Mouse (Mus musculus) erythroblast, embryonic 14.5 days (primary cell): ENCODE measurements around the gene Igsf9b. TPM values are rescaled to one million over a fixed set of nuclear protein-coding genes. Genes with fewer than 3 reads are reported as not detected.

Experiments used
- H3K27me3 ChIP-seq: 2 replicates; pipeline ENCODE4 v1.6.1; 2012; ENCODE audit warnings: inconsistent platforms; ENCODE audit not compliant: control insufficient read depth
- H3K36me3 ChIP-seq: 2 replicates; pipeline ENCODE4 v1.6.1; 2012; ENCODE audit warnings: mild to moderate bottlenecking, inconsistent platforms; ENCODE audit not compliant: control insufficient read depth
- H3K4me1 ChIP-seq: 2 replicates; pipeline ENCODE4 v1.6.1; 2012; ENCODE audit warnings: inconsistent platforms; ENCODE audit not compliant: control insufficient read depth
- H3K4me3 ChIP-seq: replicated peaks from 2 replicates; pipeline ENCODE3; 2012; ENCODE audit warnings: moderate library complexity, mild to moderate bottlenecking, inconsistent platforms
- H3K9me3 ChIP-seq: 2 replicates; pipeline ENCODE4 v1.6.1; 2012; ENCODE audit warnings: low read length, inconsistent platforms, mixed read lengths; ENCODE audit not compliant: control insufficient read depth
- GATA1 ChIP-seq: IDR thresholded peaks from 2 replicates; pipeline ENCODE4 v1.6.1; 2012; ENCODE audit warnings: low read length, inconsistent platforms, mixed read lengths
- TAL1 ChIP-seq: IDR thresholded peaks from 3 replicates; pipeline ENCODE4 v1.6.1; 2012; ENCODE audit warnings: low read length, inconsistent platforms, mixed read lengths
- polyA plus RNA-seq: library from polyadenylated mRNA; stranded (reverse); fragments of >175 nt; gene quantifications from 2 replicates; pipeline ENCODE4 v1.2.3, GENCODE M21; 2012

The Igsf9b gene
- polyA plus RNA-seq, 1 experiment: not detected

DNA sequence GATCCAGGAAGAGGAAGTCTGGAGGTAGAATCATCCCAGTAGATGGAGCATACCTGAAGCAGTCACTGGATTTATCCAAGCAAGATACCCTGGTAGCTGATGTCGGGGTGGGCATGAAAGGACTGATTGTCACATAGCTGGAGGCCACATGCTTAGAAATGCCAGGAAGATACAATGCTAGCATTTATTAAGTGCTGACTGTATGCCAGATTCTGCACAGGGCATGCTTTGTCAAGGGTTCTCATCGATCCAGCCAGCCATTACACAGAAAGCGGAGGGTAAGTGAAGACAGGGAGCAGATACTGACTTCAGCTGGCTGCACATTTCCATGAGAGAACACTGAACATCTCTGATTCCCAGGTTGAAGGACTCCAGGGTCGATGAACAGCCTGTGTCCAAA lies 102.2 kb downstream of the Igsf9b start:
- Histone ChIP-seq H3K9me3 (no peaks in the 10 kb centered on the region; the same call in 1 of the 2 replicates), H3K36me3 (no peaks in the 10 kb centered on the region), H3K27me3 (no peaks in the 10 kb centered on the region), H3K4me3 (no peak overlapping the region), H3K4me1 (no peaks in the 10 kb centered on the region)
- no peak for TF ChIP-seq TAL1
- TF ChIP-seq GATA1: no peak

Other genes starting within 250 kb of the Igsf9b start
- 0.02 and 0.03 TPM in 2 replicates for gene Jam3, start 143.8 kb upstream of the Igsf9b start, polyA plus RNA-seq
- gene Spata19, start 97.6 kb downstream of the Igsf9b start, polyA plus RNA-seq: not detected in 2 replicates